Mouse (Mus musculus) cerebellum, adult 2 months (tissue): ENCODE results near the gene Hhatl. TPM values are rescaled to one million over a fixed set of nuclear protein-coding genes. Genes with fewer than 3 reads are reported as not detected.
A peak's percentile ranks its signal among the peaks of the same experiment; 100 is the strongest.

ENCODE experiments used
- DNase-seq, 2 experiments: peaks; one replicate each; pipeline ENCODE4 v3.0.0; 2021
- H3K27ac ChIP-seq: fragments of 200-500 bp; 2 replicates; pipeline ENCODE4 v1.5.1; 2012; ENCODE audit warnings: low read length, control low read depth, inconsistent platforms; ENCODE audit not compliant: insufficient read depth
- H3K27me3 ChIP-seq: fragments of 200-500 bp; 2 replicates; pipeline ENCODE4 v1.6.1; 2012; ENCODE audit warnings: inconsistent platforms, mild to moderate bottlenecking, low read length, moderate library complexity; ENCODE audit not compliant: control insufficient read depth, insufficient read depth
- H3K4me1 ChIP-seq: fragments of 200-500 bp; 2 replicates; pipeline ENCODE4 v1.6.1; 2011; ENCODE audit warnings: low read length; ENCODE audit not compliant: control insufficient read depth, insufficient read depth
- H3K4me3 ChIP-seq: fragments of 200-500 bp; replicated peaks from 2 replicates; pipeline ENCODE3; 2011; ENCODE audit warnings: mild to moderate bottlenecking, low read depth, low read length, control low read depth; ENCODE audit not compliant: insufficient read depth
- CTCF ChIP-seq: fragments of 200-500 bp; IDR thresholded peaks from 2 replicates; pipeline ENCODE4 v1.5.1; 2011; ENCODE audit warnings: low read depth, mild to moderate bottlenecking, control low read depth, low read length, moderate library complexity, borderline replicate concordance; ENCODE audit not compliant: insufficient read depth
- POLR2A ChIP-seq: fragments of 200-500 bp; IDR thresholded peaks from 2 replicates; pipeline ENCODE4 v1.6.1; 2011; ENCODE audit warnings: low read length, control low read depth, borderline replicate concordance; ENCODE audit not compliant: insufficient read depth
- WGBS: fragments of 180-500 bp; shearing (Covaris S2); methylation state at CpG from one replicate; pipeline ENCODE4 v1.1.7; 2018; 5-methylcytosine and 5-hydroxymethylcytosine counted together
- polyA plus RNA-seq: library from polyadenylated mRNA; depleted of rRNA; stranded (reverse); fragments of >200 nt; gene quantifications from 2 replicates; pipeline ENCODE4 v1.2.3, GENCODE M21; 2012

Hhatl gene
- polyA plus RNA-seq, 1 experiment: 43.9 TPM

GRCm38 (mm10) chr9:121777484-121778065 lies 14.7 kb downstream of the Hhatl start, which contains the start of gene Klhl40:
Gene Klhl40 (plus strand): TSS chr9:121777607.
- DNase-seq: no peak
- H3K4me3 ChIP-seq: peak within 1 kb of the TSS; percentile 18
- no peak for TF ChIP-seq CTCF
- TF ChIP-seq POLR2A: no peak
- peaks cover 6% of the 10 kb centered on the region; the same call in 1 of the 2 replicates for H3K4me1 ChIP-seq
- no peaks in the 10 kb centered on the region for H3K27me3 ChIP-seq
- no peak within 1 kb of the TSS for H3K27ac ChIP-seq
- WGBS: 14% methylated on average over 30 of the region's 30 CpGs

GRCm38 (mm10) chr9:121776511-121776910 lies 15.8 kb downstream of the Hhatl start:
- no peak for DNase-seq
- Histone ChIP-seq H3K27ac (no peak overlapping the region), H3K4me1 (peaks cover 6% of the 10 kb centered on the region; the same call in 1 of the 2 replicates), H3K27me3 (no peaks in the 10 kb centered on the region), H3K4me3 (no peak overlapping the region)
- WGBS: 56% methylated on average over 7 of the region's 7 CpGs
- TF ChIP-seq CTCF (no peak), POLR2A (no peak)

GRCm38 (mm10) chr9:121775951-121776350 lies 16.4 kb downstream of the Hhatl start:
- H3K4me1 ChIP-seq: peaks cover 6% of the 10 kb centered on the region; the same call in 1 of the 2 replicates
- WGBS: 79% methylated on average over 10 of the region's 10 CpGs
- no peak for DNase-seq
- no peaks in the 10 kb centered on the region for H3K27me3 ChIP-seq
- no peak overlapping the region for H3K4me3 ChIP-seq
- TF ChIP-seq CTCF (no peak), POLR2A (no peak)
- H3K27ac ChIP-seq: no peak overlapping the region

- H3K4me3 ChIP-seq: no peak overlapping the region
- H3K27me3 ChIP-seq: no peaks in the 10 kb centered on the region
- H3K4me1 ChIP-seq: no peaks in the 10 kb centered on the region
- no peak for TF ChIP-seq POLR2A
- TF ChIP-seq CTCF: no peak
- no peak overlapping the region for H3K27ac ChIP-seq
- DNase-seq: no peak
- WGBS: 48% methylated on average over 5 of the region's 5 CpGs
Measured at GRCm38 (mm10) chr9:121772412-121772811, 19.9 kb downstream of the Hhatl start.

GRCm38 (mm10) chr9:121765166-121765855 lies 27.0 kb downstream of the Hhatl start:
- H3K4me3 ChIP-seq: no peak overlapping the region
- WGBS: 61% methylated on average over 16 of the region's 16 CpGs
- no peak overlapping the region for H3K27ac ChIP-seq
- H3K4me1 ChIP-seq: peaks cover 27% of the 10 kb centered on the region
- peak in 1 of 2 experiments; percentile 27 for DNase-seq
- TF ChIP-seq POLR2A (no peak), CTCF (no peak)
- no peaks in the 10 kb centered on the region for H3K27me3 ChIP-seq

- H3K4me1 ChIP-seq: peaks cover 28% of the 10 kb centered on the region
- no peaks in the 10 kb centered on the region for H3K27me3 ChIP-seq
- H3K27ac ChIP-seq: no peak overlapping the region
- TF ChIP-seq POLR2A: no peak
- no peak for TF ChIP-seq CTCF
- 65% methylated on average over 19 of the region's 19 CpGs for WGBS
- DNase-seq: peak in 1 of 2 experiments; percentile 30
- H3K4me3 ChIP-seq: no peak overlapping the region
Measured at GRCm38 (mm10) chr9:121763716-121764115, 28.6 kb downstream of the Hhatl start.

GRCm38 (mm10) chr9:121762761-121763160 lies 29.5 kb downstream of the Hhatl start:
- Histone ChIP-seq H3K4me3 (no peak overlapping the region), H3K4me1 (peaks cover 34% of the 10 kb centered on the region), H3K27me3 (no peaks in the 10 kb centered on the region), H3K27ac (no peak overlapping the region)
- WGBS: 52% methylated on average over 25 of the region's 25 CpGs
- no peak for TF ChIP-seq CTCF
- no peak for TF ChIP-seq POLR2A
- peak in 1 of 2 experiments; percentile 33 for DNase-seq

- Histone ChIP-seq H3K27ac (no peak overlapping the region), H3K4me3 (no peak overlapping the region), H3K4me1 (peaks cover 34% of the 10 kb centered on the region), H3K27me3 (no peaks in the 10 kb centered on the region)
- TF ChIP-seq POLR2A (no peak), CTCF (no peak)
- DNase-seq: no peak
- WGBS: 83% methylated on average over 10 of the region's 10 CpGs
Measured at GRCm38 (mm10) chr9:121762248-121762647, 30.1 kb downstream of the Hhatl start.
